Mouse (Mus musculus): ENCODE data around the gene Surf6. TPM values are rescaled to one million over a fixed set of nuclear protein-coding genes. Genes with fewer than 3 reads are reported as not detected.

Surf6 gene
- polyA plus RNA-seq, 1 experiment = 30.1 TPM

DNA sequence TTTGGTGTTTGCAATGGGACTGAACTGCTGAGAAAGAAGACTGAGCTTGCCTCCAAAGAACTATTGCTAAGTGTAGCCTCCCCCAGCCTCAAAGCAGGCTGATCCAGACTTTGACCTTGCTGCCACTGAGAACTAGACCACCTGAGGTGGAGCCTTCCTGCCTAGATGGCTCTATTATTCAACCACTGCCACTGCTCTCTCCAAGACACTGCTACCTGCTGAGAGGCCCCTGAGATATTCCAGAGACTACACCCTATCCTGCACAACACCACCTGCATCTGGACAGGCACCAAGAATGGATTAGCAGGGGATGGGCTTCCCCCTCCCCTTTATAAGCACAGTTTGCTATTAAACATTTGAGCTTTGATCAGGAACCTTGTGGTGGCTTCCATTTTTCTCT lies 24.1 kb downstream of the Surf6 start:
- no peak for DNase-seq (ENCODE audit: low read depth)
- TF ChIP-seq POLR2A (IDR thresholded peaks at IDR 0.05; ENCODE audit: borderline replicate concordance, extremely low read depth, insufficient read depth, insufficient read length, poor library complexity, severe bottlenecking) = no peak
- no peak for TF ChIP-seq CTCF (IDR thresholded peaks at IDR 0.05; ENCODE audit: borderline replicate concordance, extremely low read depth, insufficient read depth, insufficient read length)

DNA sequence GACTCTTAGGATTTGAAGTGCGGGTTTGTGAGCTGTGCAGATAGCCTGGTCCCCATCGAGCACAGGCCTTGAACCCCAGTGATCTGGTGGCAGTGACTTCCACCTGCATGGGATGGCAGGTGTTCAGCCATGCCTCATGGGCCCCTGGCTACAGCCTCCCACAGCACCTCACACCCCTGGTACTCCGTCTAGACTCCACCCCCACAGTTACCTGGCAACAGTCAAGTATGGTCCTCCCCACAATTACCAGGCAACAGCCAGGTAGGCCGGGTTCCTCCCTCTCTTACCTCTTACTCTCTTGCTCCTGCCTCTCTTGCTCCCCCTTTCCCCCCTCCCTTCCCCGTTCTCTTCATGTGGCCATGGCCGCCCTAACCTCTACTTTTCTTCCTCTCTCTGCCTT lies 32.0 kb downstream of the Surf6 start:
- no peak for DNase-seq (ENCODE audit: low read depth)
- TF ChIP-seq CTCF (IDR thresholded peaks at IDR 0.05; ENCODE audit: borderline replicate concordance, extremely low read depth, insufficient read depth, insufficient read length) (no peak), POLR2A (IDR thresholded peaks at IDR 0.05; ENCODE audit: borderline replicate concordance, extremely low read depth, insufficient read depth, insufficient read length, poor library complexity, severe bottlenecking) (no peak)

DNA sequence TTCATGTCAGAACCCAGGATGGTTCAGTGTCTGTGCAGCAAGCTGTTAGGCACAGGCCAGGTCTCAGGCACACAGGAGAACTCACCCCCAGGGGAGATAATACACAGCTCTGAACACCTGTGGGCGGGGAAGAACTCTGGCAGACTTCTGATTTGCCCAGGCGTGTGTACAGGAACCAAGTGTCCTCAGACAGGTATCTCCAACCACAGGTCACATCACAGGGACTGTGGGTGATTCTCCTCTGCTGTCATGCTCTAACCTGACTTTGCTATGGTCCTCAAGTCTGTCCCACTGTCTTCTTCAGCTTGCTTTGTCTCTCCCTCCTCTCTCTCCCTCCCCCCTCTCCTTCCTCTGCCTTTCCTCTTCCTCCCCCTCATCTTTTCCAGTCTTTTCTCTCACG lies 37.8 kb downstream of the Surf6 start, which contains the start of gene Abo:
TSS of gene Abo (minus strand) at position 101 of the 400 bp plus-strand sequence.
- no peak for DNase-seq (ENCODE audit: low read depth)
- TF ChIP-seq POLR2A (IDR thresholded peaks at IDR 0.05; ENCODE audit: borderline replicate concordance, extremely low read depth, insufficient read depth, insufficient read length, poor library complexity, severe bottlenecking) = no peak
- TF ChIP-seq CTCF (IDR thresholded peaks at IDR 0.05; ENCODE audit: borderline replicate concordance, extremely low read depth, insufficient read depth, insufficient read length) = no peak

DNA sequence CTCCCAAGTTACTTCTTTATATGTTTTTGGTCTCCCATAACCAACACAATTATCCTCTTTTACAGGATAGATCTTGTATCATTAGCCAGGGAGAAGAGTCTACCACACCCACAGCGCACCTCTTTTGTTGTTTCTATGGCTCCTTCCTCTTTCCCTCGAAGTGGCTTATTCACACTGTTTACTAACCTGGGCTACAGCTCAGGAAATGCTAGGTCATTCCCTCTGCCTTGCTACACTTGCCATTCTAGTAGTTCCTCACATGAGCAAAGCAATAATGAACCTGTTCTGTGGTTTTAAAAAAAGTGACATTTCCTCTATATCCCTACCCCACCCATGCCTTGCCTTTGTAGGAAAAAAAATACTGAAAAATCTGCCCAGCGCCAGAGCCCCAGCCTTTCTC lies 39.8 kb downstream of the Surf6 start:
- TF ChIP-seq POLR2A (IDR thresholded peaks at IDR 0.05; ENCODE audit: borderline replicate concordance, extremely low read depth, insufficient read depth, insufficient read length, poor library complexity, severe bottlenecking) (no peak), CTCF (IDR thresholded peaks at IDR 0.05; ENCODE audit: borderline replicate concordance, extremely low read depth, insufficient read depth, insufficient read length) (no peak)

DNA sequence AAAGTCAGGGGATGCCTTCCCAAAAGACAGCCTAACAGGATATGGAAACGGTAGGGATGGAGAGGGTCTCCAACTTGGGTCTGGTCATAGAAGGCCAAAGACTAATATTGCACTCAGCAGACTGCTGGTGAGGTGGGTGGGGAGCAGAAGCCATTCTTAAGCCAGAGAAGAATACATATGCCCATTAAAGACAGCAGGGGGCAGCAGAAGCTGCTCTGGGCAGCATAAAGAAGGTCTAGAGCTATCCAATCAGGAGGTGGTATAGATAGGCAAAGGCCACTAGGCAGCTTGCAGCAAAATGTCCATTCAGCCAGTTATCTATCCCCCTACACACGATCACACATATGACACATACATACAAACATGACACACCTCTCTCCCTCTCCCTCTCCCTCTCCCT lies 55.0 kb downstream of the Surf6 start:
- TF ChIP-seq POLR2A (IDR thresholded peaks at IDR 0.05; ENCODE audit: borderline replicate concordance, extremely low read depth, insufficient read depth, insufficient read length, poor library complexity, severe bottlenecking) (no peak), CTCF (IDR thresholded peaks at IDR 0.05; ENCODE audit: borderline replicate concordance, extremely low read depth, insufficient read depth, insufficient read length) (peak; percentile 34; the same call in 1 of the 2 replicates)
- peak; percentile 27 for DNase-seq (ENCODE audit: low read depth)

More for the DNA sequence above, 39.8 kb downstream of the Surf6 start:
- no peak for DNase-seq (ENCODE audit: low read depth)

Other genes starting within 250 kb of the Surf6 start
- gene Lcn4, start 231.6 kb downstream of the Surf6 start, polyA plus RNA-seq (2012; rRNA removed) = not detected in 2 replicates
- gene Abo, start 37.9 kb downstream of the Surf6 start, polyA plus RNA-seq (2012; rRNA removed) = not detected in 2 replicates
- 119 and 181 TPM in 2 replicates for gene Med22, start 7.8 kb upstream of the Surf6 start, polyA plus RNA-seq (2012; rRNA removed)
- 1,440 and 1,580 TPM in 2 replicates for gene Rpl7a, start 7.9 kb upstream of the Surf6 start, polyA plus RNA-seq (2012; rRNA removed)
- 51.2 and 56.7 TPM in 2 replicates for gene Surf2, start 13.5 kb upstream of the Surf6 start, polyA plus RNA-seq (2012; rRNA removed)
- 60.6 and 68.5 TPM in 2 replicates for gene Surf1, start 13.7 kb upstream of the Surf6 start, polyA plus RNA-seq (2012; rRNA removed)
- 97.7 and 102 TPM in 2 replicates for gene Surf4, start 31.0 kb upstream of the Surf6 start, polyA plus RNA-seq (2012; rRNA removed)
- 0.21 and 0.23 TPM in 2 replicates for gene Stkld1, start 31.2 kb upstream of the Surf6 start, polyA plus RNA-seq (2012; rRNA removed)
- gene Rexo4, start 61.5 kb upstream of the Surf6 start, polyA plus RNA-seq (2012; rRNA removed) = 40.8 and 46.6 TPM in 2 replicates
- 0.12 TPM in 1 of 2 replicates, not detected in the other for gene Adamts13, start 70.5 kb upstream of the Surf6 start, polyA plus RNA-seq (2012; rRNA removed)
- 95.9 and 110 TPM in 2 replicates for gene Cacfd1, start 107.0 kb upstream of the Surf6 start, polyA plus RNA-seq (2012; rRNA removed)
- 7.2 and 8.2 TPM in 2 replicates for gene Slc2a6, start 125.1 kb upstream of the Surf6 start, polyA plus RNA-seq (2012; rRNA removed)
- 0.26 and 0.73 TPM in 2 replicates for gene Mymk, start 169.3 kb upstream of the Surf6 start, polyA plus RNA-seq (2012; rRNA removed)
- 12.1 and 14.3 TPM in 2 replicates for gene Adamtsl2, start 176.5 kb upstream of the Surf6 start, polyA plus RNA-seq (2012; rRNA removed)
- 5.6 and 7.2 TPM in 2 replicates for gene Fam163b, start 239.6 kb upstream of the Surf6 start, polyA plus RNA-seq (2012; rRNA removed)